Mouse (Mus musculus): ENCODE data around the gene Calm5. TPM values are rescaled to one million over a fixed set of nuclear protein-coding genes. Genes with fewer than 3 reads are reported as not detected.
"Not testable (repeated sequence)": the region's sequence is repeated elsewhere in the genome, so short reads cannot be mapped to it uniquely, and the experiment has no call there.

The Calm5 gene
- polyA plus RNA-seq (2012): not detected in 2 replicates

DNA sequence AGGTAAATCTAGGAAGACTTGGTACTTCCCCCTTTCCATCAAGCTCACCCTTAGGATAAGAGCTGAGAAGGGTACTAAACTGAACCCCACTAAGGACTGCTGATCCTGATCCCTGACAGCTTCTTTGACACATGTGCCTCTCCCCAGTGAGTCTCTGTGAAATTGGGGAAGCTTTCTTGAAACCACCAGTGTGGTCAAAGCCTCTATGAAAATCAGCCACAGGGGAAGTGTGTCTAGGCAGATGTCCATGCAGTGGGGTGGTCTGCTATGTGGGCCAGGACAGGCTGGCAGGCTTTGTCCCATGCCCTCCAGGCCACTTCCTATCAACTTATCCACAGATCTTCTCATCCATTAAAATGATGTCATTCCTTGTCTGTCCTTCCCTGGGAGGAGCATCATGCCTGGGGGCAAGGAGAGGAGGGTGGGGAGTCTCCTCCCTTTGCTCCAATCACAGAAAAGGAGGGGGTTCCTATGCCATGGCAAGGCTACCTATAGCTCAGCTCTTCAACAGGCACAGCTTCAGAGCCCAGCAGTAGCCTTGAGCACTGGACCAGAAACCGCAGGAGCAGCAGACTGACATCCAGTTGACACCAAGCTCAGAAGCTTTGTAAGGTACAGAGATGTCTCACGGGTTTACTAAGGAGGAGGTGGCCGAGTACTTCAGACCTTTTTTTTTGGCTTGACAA is at the start of gene Calm5:
TSS of gene Calm5 (plus strand) at position 526 of the 686 bp plus-strand sequence.
- not testable (repeated sequence) for H3K9me3 ChIP-seq (ENCODE audit: control insufficient read depth, low read length); H3K4me3 ChIP-seq (replicated peaks); H3K4me1 ChIP-seq (ENCODE audit: control insufficient read depth); H3K36me3 ChIP-seq (ENCODE audit: control insufficient read depth)
- H3K27me3 ChIP-seq (ENCODE audit: control insufficient read depth): peaks cover 30% of the 10 kb centered on the region

- Histone ChIP-seq H3K27me3 (ENCODE audit: control insufficient read depth) (no peaks in the 10 kb centered on the region), H3K4me1 (ENCODE audit: control insufficient read depth) (no peaks in the 10 kb centered on the region), H3K36me3 (ENCODE audit: control insufficient read depth) (no peaks in the 10 kb centered on the region), H3K4me3 (replicated peaks) (no peak within 1 kb of the TSS), H3K9me3 (ENCODE audit: control insufficient read depth, low read length) (no peaks in the 10 kb centered on the region)
- TF ChIP-seq TAL1 (IDR thresholded peaks at IDR 0.05; ENCODE audit: low read length) (no peak), GATA1 (IDR thresholded peaks at IDR 0.05; ENCODE audit: low read length) (no peak)
Observed at GRCm38 (mm10) chr13:3804186-3804585, 49.8 kb upstream of the Calm5 start, which contains the start of gene Calml3. Gene Calml3 (minus strand): TSS chr13:3804316.

- TF ChIP-seq GATA1 (IDR thresholded peaks at IDR 0.05; ENCODE audit: low read length): no peak
- TF ChIP-seq TAL1 (IDR thresholded peaks at IDR 0.05; ENCODE audit: low read length): no peak
- H3K4me1 ChIP-seq (ENCODE audit: control insufficient read depth): no peaks in the 10 kb centered on the region
- H3K4me3 ChIP-seq (replicated peaks): no peak overlapping the region
- H3K27me3 ChIP-seq (ENCODE audit: control insufficient read depth): no peaks in the 10 kb centered on the region
- H3K9me3 ChIP-seq (ENCODE audit: control insufficient read depth, low read length): no peaks in the 10 kb centered on the region
- no peaks in the 10 kb centered on the region for H3K36me3 ChIP-seq (ENCODE audit: control insufficient read depth)
Observed at GRCm38 (mm10) chr13:3805132-3805531, 48.8 kb upstream of the Calm5 start.

GRCm38 (mm10) chr13:3805638-3806037 is 48.3 kb upstream of the Calm5 start:
- Histone ChIP-seq H3K27me3 (ENCODE audit: control insufficient read depth) (no peaks in the 10 kb centered on the region), H3K4me1 (ENCODE audit: control insufficient read depth) (no peaks in the 10 kb centered on the region), H3K36me3 (ENCODE audit: control insufficient read depth) (no peaks in the 10 kb centered on the region), H3K9me3 (ENCODE audit: control insufficient read depth, low read length) (no peaks in the 10 kb centered on the region), H3K4me3 (replicated peaks) (no peak overlapping the region)
- TF ChIP-seq GATA1 (IDR thresholded peaks at IDR 0.05; ENCODE audit: low read length) (no peak), TAL1 (IDR thresholded peaks at IDR 0.05; ENCODE audit: low read length) (no peak)

GRCm38 (mm10) chr13:3807131-3807827 is 46.7 kb upstream of the Calm5 start:
- no peak overlapping the region for H3K4me3 ChIP-seq (replicated peaks)
- TF ChIP-seq TAL1 (IDR thresholded peaks at IDR 0.05; ENCODE audit: low read length) (no peak), GATA1 (IDR thresholded peaks at IDR 0.05; ENCODE audit: low read length) (no peak)
- H3K27me3 ChIP-seq (ENCODE audit: control insufficient read depth): no peaks in the 10 kb centered on the region
- H3K9me3 ChIP-seq (ENCODE audit: control insufficient read depth, low read length): no peaks in the 10 kb centered on the region
- no peaks in the 10 kb centered on the region for H3K36me3 ChIP-seq (ENCODE audit: control insufficient read depth)
- H3K4me1 ChIP-seq (ENCODE audit: control insufficient read depth): no peaks in the 10 kb centered on the region

GRCm38 (mm10) chr13:3818012-3818739 is 35.8 kb upstream of the Calm5 start:
- no peaks in the 10 kb centered on the region for H3K27me3 ChIP-seq (ENCODE audit: control insufficient read depth)
- no peak for TF ChIP-seq TAL1 (IDR thresholded peaks at IDR 0.05; ENCODE audit: low read length)
- TF ChIP-seq GATA1 (IDR thresholded peaks at IDR 0.05; ENCODE audit: low read length): no peak
- no peak overlapping the region for H3K4me3 ChIP-seq (replicated peaks)
- H3K4me1 ChIP-seq (ENCODE audit: control insufficient read depth): no peaks in the 10 kb centered on the region
- H3K9me3 ChIP-seq (ENCODE audit: control insufficient read depth, low read length): no peaks in the 10 kb centered on the region
- H3K36me3 ChIP-seq (ENCODE audit: control insufficient read depth): no peaks in the 10 kb centered on the region

DNA sequence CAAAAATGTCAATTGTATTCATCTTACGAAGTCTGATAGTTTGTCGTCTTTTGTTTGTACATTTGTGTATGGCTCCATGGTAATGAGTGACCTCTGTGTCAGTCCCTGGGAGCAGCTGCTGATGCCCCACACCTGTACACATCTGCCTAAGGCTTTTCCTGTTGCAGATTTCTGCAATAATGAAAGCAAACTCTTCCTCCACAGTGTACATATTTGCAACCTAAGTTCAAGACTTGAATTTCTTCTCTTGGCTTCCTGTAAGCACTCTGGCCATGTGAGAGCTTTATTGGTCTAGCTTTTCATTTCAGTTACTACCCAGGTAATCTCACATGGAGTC is 35.3 kb upstream of the Calm5 start:
- H3K36me3 ChIP-seq (ENCODE audit: control insufficient read depth): no peaks in the 10 kb centered on the region
- no peaks in the 10 kb centered on the region for H3K4me1 ChIP-seq (ENCODE audit: control insufficient read depth)
- no peaks in the 10 kb centered on the region for H3K9me3 ChIP-seq (ENCODE audit: control insufficient read depth, low read length)
- no peak overlapping the region for H3K4me3 ChIP-seq (replicated peaks)
- TF ChIP-seq TAL1 (IDR thresholded peaks at IDR 0.05; ENCODE audit: low read length) (no peak), GATA1 (IDR thresholded peaks at IDR 0.05; ENCODE audit: low read length) (no peak)
- no peaks in the 10 kb centered on the region for H3K27me3 ChIP-seq (ENCODE audit: control insufficient read depth)

DNA sequence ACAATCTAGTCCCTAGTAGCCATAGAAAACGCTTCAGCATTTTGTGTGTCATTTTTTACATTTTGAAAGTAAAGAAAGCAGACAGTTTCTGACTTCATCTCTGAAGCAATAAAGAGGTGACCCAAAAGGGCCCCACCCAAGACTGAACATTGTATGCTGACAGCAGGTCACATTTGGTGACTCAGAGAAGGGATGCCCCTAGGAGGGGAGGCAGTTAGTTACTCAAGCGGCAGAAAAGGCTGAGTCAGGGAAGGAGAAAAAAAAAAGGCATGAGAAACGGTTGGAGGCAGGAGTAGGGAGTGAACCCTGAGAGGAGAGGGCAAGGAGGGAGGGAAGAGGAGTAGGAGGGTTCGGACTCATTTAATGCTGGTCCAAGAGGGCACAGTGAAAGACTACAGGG is 31.9 kb upstream of the Calm5 start:
- TF ChIP-seq GATA1 (IDR thresholded peaks at IDR 0.05; ENCODE audit: low read length) (no peak), TAL1 (IDR thresholded peaks at IDR 0.05; ENCODE audit: low read length) (no peak)
- H3K4me3 ChIP-seq (replicated peaks): no peak overlapping the region
- H3K9me3 ChIP-seq (ENCODE audit: control insufficient read depth, low read length): no peaks in the 10 kb centered on the region
- no peaks in the 10 kb centered on the region for H3K27me3 ChIP-seq (ENCODE audit: control insufficient read depth)
- H3K4me1 ChIP-seq (ENCODE audit: control insufficient read depth): no peaks in the 10 kb centered on the region
- H3K36me3 ChIP-seq (ENCODE audit: control insufficient read depth): no peaks in the 10 kb centered on the region

DNA sequence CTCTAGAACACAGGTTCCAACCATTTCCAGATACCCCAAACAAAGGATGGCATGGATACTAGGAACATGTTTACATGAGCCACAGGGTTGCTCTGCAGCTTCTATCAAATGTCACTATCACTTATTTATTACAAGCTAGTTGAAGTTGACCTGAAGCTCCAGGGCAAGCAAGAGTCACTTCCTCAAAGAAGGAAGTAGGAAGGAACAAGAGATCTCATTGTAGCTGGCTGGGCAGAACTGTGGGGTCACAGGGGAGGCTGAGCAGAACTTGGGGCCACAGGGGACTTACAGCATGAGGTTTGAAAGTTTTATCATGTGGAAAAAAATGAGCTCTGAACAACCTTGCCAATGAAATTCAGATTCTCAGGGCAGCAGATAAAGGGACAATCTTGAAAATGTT is 28.2 kb upstream of the Calm5 start:
- 0 out of 2 replicates have a peak, but pooled peaks cover 2% of the 10 kb centered on the region for H3K27me3 ChIP-seq (ENCODE audit: control insufficient read depth)
- H3K36me3 ChIP-seq (ENCODE audit: control insufficient read depth): no peaks in the 10 kb centered on the region
- H3K9me3 ChIP-seq (ENCODE audit: control insufficient read depth, low read length): no peaks in the 10 kb centered on the region
- no peak for TF ChIP-seq GATA1 (IDR thresholded peaks at IDR 0.05; ENCODE audit: low read length)
- H3K4me1 ChIP-seq (ENCODE audit: control insufficient read depth): no peaks in the 10 kb centered on the region
- no peak overlapping the region for H3K4me3 ChIP-seq (replicated peaks)

Measured in erythroblast, embryonic 14.5 days (primary cell).